Mouse (Mus musculus) lung, adult 2 months (tissue): ENCODE data around the gene Zfp616.

ENCODE experiments used
- CTCF ChIP-seq: fragments of 200-500 bp; IDR thresholded peaks from 2 replicates; pipeline ENCODE4 v1.5.1; 2011; ENCODE audit warnings: mild to moderate bottlenecking, low read length, control low read depth; ENCODE audit not compliant: insufficient read depth
- POLR2A ChIP-seq: fragments of 200-500 bp; IDR thresholded peaks from 2 replicates; pipeline ENCODE4 v1.6.1; 2011; ENCODE audit warnings: low read depth, mild to moderate bottlenecking, control low read depth, low read length, borderline replicate concordance; ENCODE audit errors: extremely low read depth

GRCm38 (mm10) chr11:74113412-74113811 lies 43.7 kb downstream of the Zfp616 start, which contains the start of gene Olfr401:
- TF ChIP-seq CTCF: no peak
- no peak for TF ChIP-seq POLR2A
